Mouse (Mus musculus): ENCODE results near the gene Ifit2.

DNA sequence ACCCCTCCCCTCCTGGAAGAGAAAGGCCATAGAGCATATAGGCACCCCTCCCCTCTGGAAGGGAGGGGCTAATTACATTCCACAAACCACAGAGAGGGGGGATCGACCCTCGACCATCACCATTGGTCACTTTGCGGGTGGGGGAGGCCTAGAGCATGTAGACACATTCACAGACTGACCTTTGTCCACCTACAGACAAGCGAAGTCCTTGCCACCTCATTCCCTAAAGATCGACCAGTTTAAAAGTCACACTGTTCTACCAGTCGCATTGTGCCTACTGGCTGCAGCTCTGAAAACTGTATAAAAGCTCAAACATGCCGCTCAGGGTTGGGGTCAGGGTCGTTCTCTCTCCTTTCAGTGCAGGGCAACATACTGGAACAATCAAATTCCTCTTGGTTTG lies 39.0 kb upstream of the Ifit2 start:
- TF ChIP-seq CTCF (IDR thresholded peaks at IDR 0.05 in 2 of 3, conservative IDR thresholded peaks at IDR 0.05 in 1 of 3; ENCODE audit: control insufficient read depth in 1 of 3, insufficient read depth in 1 of 3, low read depth in 2 of 3, low read length in 3 of 3, poor library complexity in 1 of 3, severe bottlenecking in 1 of 3) (no peak), POLR2AphosphoS2 (IDR thresholded peaks at IDR 0.05; ENCODE audit: low read length) (no peak)

Measured in MEL (cell line).